Mouse (Mus musculus): ENCODE results near the gene Tmem74b.

- TF ChIP-seq CTCF (IDR thresholded peaks at IDR 0.05; ENCODE audit: low read depth, low read length), result no peak
- TF ChIP-seq POLR2A (IDR thresholded peaks at IDR 0.05; ENCODE audit: insufficient read depth, low read length), result no peak
- TF ChIP-seq EP300 (IDR thresholded peaks at IDR 0.05; ENCODE audit: insufficient read depth, low read depth, low read length), result no peak
Observed at GRCm38 (mm10) chr2:151702146-151702850, 490 bp downstream of the Tmem74b start.
